Mouse (Mus musculus) right cerebral cortex, postnatal 4 days (tissue): ENCODE measurements around the gene Hoxd13.

Experiments
- DNase-seq: peaks from one replicate; pipeline ENCODE4 v3.0.0-alpha.2; 2022

Hoxd13 gene

GRCm38 (mm10) chr2:74695813-74696430, 27.8 kb downstream of the Hoxd13 start:
- no peak for DNase-seq

- DNase-seq = no peak
These were observed 28.6 kb downstream of the Hoxd13 start for GRCm38 (mm10) chr2:74696442-74697335.

DNA sequence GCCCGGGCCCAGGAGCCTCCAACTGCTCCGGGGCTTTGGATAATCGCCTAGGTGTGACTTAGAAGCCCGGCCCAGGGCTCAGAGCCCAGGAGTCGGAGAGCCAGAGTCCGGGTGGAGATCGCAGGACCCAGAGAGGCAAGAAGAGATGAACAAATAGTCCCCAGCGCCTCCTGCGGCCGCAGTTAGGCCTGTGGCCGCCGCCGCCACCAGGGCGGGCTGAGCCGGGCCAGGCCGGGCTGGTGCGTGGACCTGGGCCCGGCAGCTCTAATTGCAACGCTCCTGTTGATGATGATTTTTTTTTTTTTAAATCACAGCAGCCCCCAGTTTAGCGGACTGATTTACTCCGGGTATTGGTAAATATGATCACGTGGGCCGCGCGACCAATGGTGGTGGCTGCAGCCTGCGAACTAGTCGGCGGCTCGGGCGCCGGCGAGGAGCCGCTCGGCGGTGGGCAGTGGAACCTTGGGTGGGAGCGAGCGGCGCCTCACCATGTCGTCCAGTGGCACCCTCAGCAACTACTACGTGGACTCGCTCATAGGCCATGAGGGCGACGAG, 29.5 kb downstream of the Hoxd13 start, which contains the start of gene Hoxd9:
TSS of gene Hoxd9 (plus strand) at position 161 of the 555 bp plus-strand sequence.
- no peak for DNase-seq

GRCm38 (mm10) chr2:74698201-74699052, 30.3 kb downstream of the Hoxd13 start:
- no peak for DNase-seq

DNA sequence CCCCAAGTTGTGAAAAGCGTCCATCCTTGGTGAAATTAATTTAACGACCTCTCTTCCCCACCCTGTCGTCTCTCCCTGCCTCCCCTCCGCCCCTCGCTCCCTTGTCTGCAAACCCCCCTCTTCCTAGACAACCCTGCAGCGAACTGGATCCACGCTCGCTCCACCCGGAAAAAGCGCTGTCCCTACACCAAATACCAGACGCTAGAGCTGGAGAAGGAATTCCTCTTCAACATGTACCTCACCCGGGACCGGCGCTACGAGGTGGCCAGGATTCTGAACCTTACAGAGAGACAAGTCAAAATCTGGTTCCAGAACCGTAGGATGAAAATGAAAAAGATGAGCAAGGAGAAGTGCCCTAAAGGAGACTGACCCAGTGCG, 30.9 kb downstream of the Hoxd13 start:
- DNase-seq = no peak

DNA sequence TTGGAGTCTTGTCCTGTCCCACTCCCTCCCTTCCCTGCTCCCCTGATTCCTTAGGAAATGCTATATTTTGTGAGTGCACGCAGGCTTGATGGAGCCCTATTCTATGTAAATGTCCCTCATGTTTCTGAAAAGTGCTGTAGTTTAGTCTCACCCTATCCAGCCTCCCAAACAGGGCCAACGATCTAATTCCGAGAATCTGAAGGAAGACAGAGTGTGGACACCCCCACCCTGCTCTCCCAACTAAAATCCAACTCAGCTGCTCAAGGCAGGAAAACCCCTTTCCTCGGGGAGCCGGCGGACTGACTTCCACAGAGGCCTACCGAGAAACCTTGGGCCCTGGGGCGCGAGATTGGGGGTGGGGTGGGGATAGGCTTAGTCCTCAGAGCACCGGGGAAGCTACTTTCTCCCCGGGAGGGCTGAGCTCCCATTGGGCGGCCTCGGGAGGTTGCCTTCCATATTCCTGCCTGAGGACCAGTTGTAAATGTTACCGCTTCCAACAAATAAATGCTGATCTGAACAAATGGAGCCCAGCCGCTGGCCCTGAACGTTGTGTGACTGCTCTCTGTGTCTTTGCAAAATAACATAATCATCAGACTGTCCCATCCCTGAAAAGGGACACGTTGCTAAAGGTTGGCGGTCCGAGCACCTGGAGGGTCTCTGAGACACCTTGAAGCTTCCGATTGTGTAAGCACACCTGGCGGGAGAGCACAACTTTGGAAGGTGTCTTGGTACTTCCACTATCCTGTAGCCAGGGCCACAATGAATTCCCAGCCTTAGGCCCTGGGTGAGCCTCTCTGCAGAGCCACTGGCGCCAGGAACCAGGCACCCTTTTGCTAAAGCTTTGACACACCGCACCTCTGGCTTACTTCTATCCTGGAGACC, 31.8 kb downstream of the Hoxd13 start:
- DNase-seq = no peak

DNA sequence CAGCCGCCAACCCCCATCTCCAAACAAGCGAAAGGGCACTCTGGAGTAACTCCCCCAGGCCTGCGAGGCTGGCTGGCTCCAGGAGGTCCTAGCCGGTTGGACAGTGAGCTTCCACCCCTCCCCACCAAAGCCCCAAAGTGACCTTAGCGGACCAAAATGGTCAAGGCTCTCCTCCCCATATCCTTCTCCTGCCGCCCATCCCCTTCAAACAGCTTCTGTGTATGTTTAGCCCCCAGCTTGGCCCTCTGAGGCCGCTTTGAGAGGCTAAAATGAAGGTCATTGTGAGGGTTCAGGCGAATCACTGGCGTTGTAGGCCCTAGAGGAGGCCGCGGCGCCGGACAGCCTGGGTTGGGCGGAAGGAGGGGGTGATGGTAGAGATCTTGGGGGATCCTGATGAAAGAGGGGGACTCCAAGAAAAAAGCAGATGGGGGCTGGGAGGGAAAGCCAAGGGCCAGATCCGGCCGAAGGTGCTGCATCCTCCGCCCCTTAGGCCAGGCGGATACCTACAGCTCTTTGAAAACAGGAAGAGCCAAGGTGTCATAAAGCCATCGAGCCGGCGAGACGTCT, 32.5 kb downstream of the Hoxd13 start:
- DNase-seq = no peak

- peak; percentile 95 for DNase-seq
These were observed 34.1 kb downstream of the Hoxd13 start for GRCm38 (mm10) chr2:74701949-74702819.

GRCm38 (mm10) chr2:74702820-74703219, 34.7 kb downstream of the Hoxd13 start:
- DNase-seq = no peak

DNA sequence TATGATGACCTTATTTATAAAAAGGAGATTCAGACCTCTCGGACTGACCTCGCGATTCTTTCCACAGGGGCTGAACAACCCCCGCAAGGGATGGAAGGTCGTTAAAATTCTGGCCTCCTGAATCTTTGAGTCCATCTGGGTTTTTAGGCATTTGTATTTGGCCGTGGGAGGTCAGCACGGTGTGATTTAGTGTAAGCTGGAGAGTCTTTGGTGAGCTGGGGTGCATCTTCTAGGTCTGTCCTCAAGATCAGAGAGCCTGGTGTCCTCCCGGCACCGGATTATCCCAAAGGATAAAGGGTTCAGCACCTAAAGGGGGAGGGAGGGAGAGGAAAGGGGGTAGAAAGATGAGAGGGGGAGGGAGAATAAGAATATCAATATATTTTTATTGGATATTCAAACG, 35.2 kb downstream of the Hoxd13 start:
- no peak for DNase-seq

DNA sequence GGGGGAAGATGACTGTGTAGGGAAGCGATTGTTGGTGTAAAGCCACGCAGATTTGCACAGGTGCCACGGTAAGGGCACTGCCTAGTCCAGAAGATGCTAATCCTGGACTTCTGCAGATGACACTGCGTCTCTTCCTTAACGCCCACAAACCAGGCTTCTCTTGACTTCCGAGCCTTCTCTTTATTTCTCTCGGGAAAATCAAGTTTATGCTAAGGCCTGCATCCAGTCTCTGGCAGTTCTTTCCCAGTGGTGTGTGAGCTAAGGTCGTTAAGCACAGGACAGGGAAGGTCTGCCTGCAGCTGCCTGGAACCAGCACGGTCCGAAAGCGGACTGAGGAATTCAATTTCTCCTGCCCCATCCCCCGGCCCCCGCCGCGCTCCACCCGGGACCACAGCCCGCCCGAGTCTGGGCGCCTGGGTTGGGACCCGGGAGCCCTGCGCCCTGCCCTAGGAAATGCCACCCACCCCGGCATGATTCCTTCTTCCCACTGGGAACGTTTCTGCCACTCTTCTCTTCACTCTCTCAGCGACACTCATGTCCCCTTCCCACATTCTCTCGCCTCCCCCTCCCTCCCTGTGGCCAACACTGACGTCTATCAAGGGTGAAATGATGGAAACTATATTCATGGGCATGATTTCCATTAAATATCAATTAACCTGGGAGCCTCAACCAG, 35.7 kb downstream of the Hoxd13 start:
- DNase-seq = no peak

GRCm38 (mm10) chr2:74704393-74704998, 36.4 kb downstream of the Hoxd13 start, which contains the start of gene Hoxd8:
Gene Hoxd8, plus strand, starts transcription at chr2:74704615.
- DNase-seq = no peak

DNA sequence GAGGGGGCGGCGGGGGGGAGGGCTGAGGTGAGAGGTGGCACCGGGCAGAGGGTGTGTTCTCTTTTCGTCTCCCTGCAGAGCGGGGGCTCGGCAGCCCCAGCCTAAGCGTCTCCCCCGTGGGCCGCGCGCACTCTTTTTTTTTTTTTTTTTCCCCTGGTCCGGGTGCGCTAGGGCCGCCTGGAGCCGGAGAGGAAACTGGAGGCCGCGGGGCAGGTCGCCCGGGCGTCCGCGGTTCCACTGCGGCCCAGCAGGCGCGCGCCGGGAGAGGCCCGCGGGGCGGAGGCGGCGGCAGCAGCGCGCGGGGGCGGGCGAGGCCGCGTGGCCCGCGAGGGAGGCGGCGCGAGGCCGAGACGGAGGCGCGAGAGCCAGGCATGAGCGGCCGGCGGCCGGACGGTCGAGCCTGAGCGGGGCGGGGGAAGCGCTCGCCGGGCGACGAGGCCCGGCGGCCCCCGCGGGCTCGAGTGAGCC, 36.9 kb downstream of the Hoxd13 start:
- DNase-seq = no peak

GRCm38 (mm10) chr2:74705467-74706089, 37.5 kb downstream of the Hoxd13 start:
- DNase-seq = no peak

GRCm38 (mm10) chr2:74706393-74706960, 38.4 kb downstream of the Hoxd13 start:
- no peak for DNase-seq

GRCm38 (mm10) chr2:74707599-74707998, 39.5 kb downstream of the Hoxd13 start:
- DNase-seq = no peak

- no peak for DNase-seq
These were observed 40.6 kb downstream of the Hoxd13 start for GRCm38 (mm10) chr2:74708676-74709075.
